Comparison of ENCODE assay signal across 21 mouse cellular contexts in the genomic region with DNA sequence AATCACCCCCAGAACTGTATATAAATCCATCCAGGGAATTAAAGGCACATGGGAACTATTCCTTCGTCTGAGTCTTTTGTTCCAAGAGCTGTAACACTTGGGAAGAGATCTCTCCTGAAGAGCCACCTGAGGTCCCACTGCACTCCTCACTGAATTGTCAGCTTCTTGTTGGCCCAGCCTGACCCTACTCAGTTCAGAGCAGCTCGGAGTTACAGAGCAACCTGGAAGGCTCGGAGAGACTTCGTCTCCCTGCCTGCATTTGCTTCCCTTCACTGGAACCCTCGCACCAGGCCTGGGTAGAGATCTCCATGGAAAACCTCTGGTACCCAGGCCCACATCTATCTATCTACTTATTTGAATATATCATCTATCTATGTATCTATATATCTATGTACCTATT. TPM values are rescaled to one million over a fixed set of nuclear protein-coding genes. Genes with fewer than 3 reads are reported as not detected.
A peak's percentile ranks its signal among the peaks of the same experiment; 100 is the strongest.
DNase-seq lines count a peak whose midpoint lies in the region.
"Had no signal": no experiment of that assay in that cellular context is flagged by ENCODE, and none has a peak within 500 bp of the region (broad histone marks: within the 10 kb centered on the region; RNA-seq: fewer than 3 reads in every experiment).

No protein-coding gene starts in this region.

- WGBS in heart, embryonic 10.5 days, result 83% methylated on average over 5 of the region's 5 CpGs

- no peaks in the 10 kb centered on the region for H3K9me3 ChIP-seq in heart, embryonic 10.5 days

- H3K4me1 ChIP-seq in heart, embryonic 10.5 days, result no peaks in the 10 kb centered on the region

- H3K27me3 ChIP-seq in heart, embryonic 10.5 days (ENCODE audit: insufficient read depth, poor library complexity, severe bottlenecking), result no peaks in the 10 kb centered on the region

- no peak overlapping the region for H3K27ac ChIP-seq in heart, embryonic 10.5 days

- no peak overlapping the region for H3K4me3 ChIP-seq in heart, embryonic 10.5 days

- DNase-seq in heart, adult 11 months, result peak; percentile 76
- no peak for DNase-seq in heart, adult 18-20 months
- DNase-seq in heart, embryonic 10.5 days (ENCODE audit: low spot score), result peak; percentile 74
- DNase-seq in heart, postnatal 4 days, result no peak
- DNase-seq: adrenal gland, adult 2 months; adrenal gland, adult 8-10 months; adrenal gland, postnatal 10 days; adrenal gland, postnatal 14 days; adrenal gland, postnatal 25 days; adrenal gland, postnatal 36 days; B cell, adult 2 months; cerebellum, adult 11 months; cerebellum, adult 11-12 months; cerebellum, adult 18-20 months had no signal

- no peaks in the 10 kb centered on the region for H3K36me3 ChIP-seq in heart, embryonic 10.5 days
- H3K36me3 ChIP-seq: G1E had no signal

RNA-seq across cellular contexts. Expression of gene 1700012B07Rik, which starts 40.0 kb away (rescaled TPM):
- not detected for total RNA-seq in heart, adult 18-20 months (2021)
- polyA plus RNA-seq in heart, embryonic 10.5 days (2016; fragmentation: Nextera tagmentation; extraction: Ambion mirVana), result not detected in 2 replicates
- total RNA-seq in heart, postnatal 4 days (2021), result not detected
- total RNA-seq: adrenal gland, adult 18-20 months; adrenal gland, adult 2 months; adrenal gland, adult 8-10 months; adrenal gland, postnatal 10 days; adrenal gland, postnatal 14 days; adrenal gland, postnatal 25 days; adrenal gland, postnatal 36 days; adrenal gland, postnatal 4 days; CH12.LX; ES-E14; MEL had no signal
- polyA plus RNA-seq: adrenal gland, adult 2 months; G1E; Patski had no signal

Comparison
In these comparisons a context has a peak if more than half of its experiments do, and no peak if none do; other contexts are left out.
1. DNase-seq: peak in heart, adult 11 months (single experiment) and heart, embryonic 10.5 days (single experiment); none in heart, adult 18-20 months (0 of 2) and heart, postnatal 4 days (single experiment).